Mouse (Mus musculus): Measurements from ENCODE around the gene D17Wsu92e. TPM values are rescaled to one million over a fixed set of nuclear protein-coding genes. Genes with fewer than 3 reads are reported as not detected.

The D17Wsu92e gene
- total and polyA plus RNA-seq, 2 experiments = 93.0 to 159 TPM

GRCm38 (mm10) chr17:27702518-27702917, 117.9 kb downstream of the D17Wsu92e start:
- Histone ChIP-seq H3K9ac (ENCODE audit: low read depth, low read length) (peak overlapping the region; percentile 3; the same call in 1 of the 2 replicates), H3K79me2 (ENCODE audit: control insufficient read depth, insufficient read depth, low read length) (no peaks in the 10 kb centered on the region), H3K4me3 (ENCODE audit: insufficient read depth, low read depth, low read length) (peak overlapping the region; percentile 14; the same call in 1 of the 2 replicates), H3K4me1 (ENCODE audit: control insufficient read depth, insufficient read depth, low read length) (no peaks in the 10 kb centered on the region), H3K27ac (replicated peaks; ENCODE audit: insufficient read depth, low read depth, low read length) (no peak overlapping the region), H3K36me3 (ENCODE audit: control insufficient read depth, insufficient read depth, low read length) (no peaks in the 10 kb centered on the region), H3K27me3 (ENCODE audit: control insufficient read depth, insufficient read depth, low read length) (no peaks in the 10 kb centered on the region)
- 1% methylated on average over 34 of the region's 34 CpGs for WGBS
- peak; percentile 34 for DNase-seq (ENCODE audit: extremely low read depth, low read depth, low spot score)
- TF ChIP-seq POLR2A (IDR thresholded peaks at IDR 0.05; ENCODE audit: extremely low read depth, insufficient read depth, low read length) (no peak), CTCF (IDR thresholded peaks at IDR 0.05; ENCODE audit: low read depth, low read length) (peak; percentile 85)

- 93% methylated on average over 6 of the region's 6 CpGs for WGBS
- no peak overlapping the region for H3K27ac ChIP-seq (replicated peaks; ENCODE audit: insufficient read depth, low read depth, low read length)
- no peaks in the 10 kb centered on the region for H3K36me3 ChIP-seq (ENCODE audit: control insufficient read depth, insufficient read depth, low read length)
- no peak overlapping the region for H3K4me3 ChIP-seq (ENCODE audit: insufficient read depth, low read depth, low read length)
- no peaks in the 10 kb centered on the region for H3K4me1 ChIP-seq (ENCODE audit: control insufficient read depth, insufficient read depth, low read length)
- no peak overlapping the region for H3K9ac ChIP-seq (ENCODE audit: low read depth, low read length)
- H3K79me2 ChIP-seq (ENCODE audit: control insufficient read depth, insufficient read depth, low read length) = no peaks in the 10 kb centered on the region
- DNase-seq (ENCODE audit: extremely low read depth, low read depth, low spot score) = no peak
- TF ChIP-seq CTCF (IDR thresholded peaks at IDR 0.05; ENCODE audit: low read depth, low read length) (no peak), POLR2A (IDR thresholded peaks at IDR 0.05; ENCODE audit: extremely low read depth, insufficient read depth, low read length) (no peak)
- H3K27me3 ChIP-seq (ENCODE audit: control insufficient read depth, insufficient read depth, low read length) = no peaks in the 10 kb centered on the region
These were observed 118.6 kb downstream of the D17Wsu92e start for GRCm38 (mm10) chr17:27701856-27702255.

Other genes starting within 250 kb of the D17Wsu92e start
- gene Nudt3, start 197.2 kb downstream of the D17Wsu92e start, total RNA-seq (2014; rRNA removed) = 19.5 and 21.1 TPM in 2 replicates
- 23.5 and 25.5 TPM in 2 replicates for gene Nudt3, start 197.2 kb downstream of the D17Wsu92e start, polyA plus RNA-seq (2012; rRNA removed)
- not detected in 2 replicates for gene RPS10-NUDT3, start 185.4 kb downstream of the D17Wsu92e start, total RNA-seq (2014; rRNA removed)
- gene RPS10-NUDT3, start 185.4 kb downstream of the D17Wsu92e start, polyA plus RNA-seq (2012; rRNA removed) = not detected in 2 replicates
- gene Rps10, start 184.0 kb downstream of the D17Wsu92e start, total RNA-seq (2014; rRNA removed) = 416 and 461 TPM in 2 replicates
- 407 and 437 TPM in 2 replicates for gene Rps10, start 184.0 kb downstream of the D17Wsu92e start, polyA plus RNA-seq (2012; rRNA removed)
- gene Pacsin1, start 165.1 kb downstream of the D17Wsu92e start, total RNA-seq (2014; rRNA removed) = 0.27 TPM in 1 of 2 replicates, not detected in the other
- 0.16 and 0.23 TPM in 2 replicates for gene Pacsin1, start 165.1 kb downstream of the D17Wsu92e start, polyA plus RNA-seq (2012; rRNA removed)
- not detected in 2 replicates for gene Spdef, start 91.7 kb downstream of the D17Wsu92e start, total RNA-seq (2014; rRNA removed)
- gene Spdef, start 91.7 kb downstream of the D17Wsu92e start, polyA plus RNA-seq (2012; rRNA removed) = 0.15 and 0.48 TPM in 2 replicates
- 24.4 and 27.1 TPM in 2 replicates for gene Snrpc, start 17.5 kb upstream of the D17Wsu92e start, total RNA-seq (2014; rRNA removed)
- gene Snrpc, start 17.5 kb upstream of the D17Wsu92e start, polyA plus RNA-seq (2012; rRNA removed) = 42.2 and 49.6 TPM in 2 replicates
- 5.0 and 5.5 TPM in 2 replicates for gene Uhrf1bp1, start 35.8 kb upstream of the D17Wsu92e start, total RNA-seq (2014; rRNA removed)
- 7.0 and 7.2 TPM in 2 replicates for gene Uhrf1bp1, start 35.8 kb upstream of the D17Wsu92e start, polyA plus RNA-seq (2012; rRNA removed)
- gene Anks1, start 88.7 kb upstream of the D17Wsu92e start, total RNA-seq (2014; rRNA removed) = 8.8 and 9.0 TPM in 2 replicates
- gene Anks1, start 88.7 kb upstream of the D17Wsu92e start, polyA plus RNA-seq (2012; rRNA removed) = 9.4 and 10.0 TPM in 2 replicates
- 7.8 and 8.9 TPM in 2 replicates for gene Taf11, start 89.2 kb upstream of the D17Wsu92e start, total RNA-seq (2014; rRNA removed)
- 5.1 and 6.0 TPM in 2 replicates for gene Taf11, start 89.2 kb upstream of the D17Wsu92e start, polyA plus RNA-seq (2012; rRNA removed)